Mouse (Mus musculus) G1E-ER4 (cell line): ENCODE measurements around the gene Plekha8. TPM values are rescaled to one million over a fixed set of nuclear protein-coding genes. Genes with fewer than 3 reads are reported as not detected.

Source experiments
- GATA1 ChIP-seq: IDR thresholded peaks from one replicate; pipeline ENCODE4 v1.8.0; 2012; ENCODE audit warnings: low read length, inconsistent platforms
- polyA plus RNA-seq: library from polyadenylated mRNA; stranded (reverse); fragments of >175 nt; gene quantifications from 2 replicates; pipeline ENCODE4 v1.2.3, GENCODE M21; 2012

The Plekha8 gene
- polyA plus RNA-seq, 1 experiment, result 2.1 TPM

GRCm38 (mm10) chr6:54679686-54680085, 84.8 kb downstream of the Plekha8 start:
- no peak for TF ChIP-seq GATA1

- no peak for TF ChIP-seq GATA1
Measured at GRCm38 (mm10) chr6:54680891-54681745, 86.2 kb downstream of the Plekha8 start, which contains the start of gene Mturn. TSS of gene Mturn (plus strand) at chr6:54681624.

GRCm38 (mm10) chr6:54681746-54682428, 87.0 kb downstream of the Plekha8 start:
- TF ChIP-seq GATA1, result no peak

- TF ChIP-seq GATA1, result no peak
Measured at GRCm38 (mm10) chr6:54684085-54684484, 89.2 kb downstream of the Plekha8 start.

- TF ChIP-seq GATA1, result no peak
Measured at GRCm38 (mm10) chr6:54685103-54685502, 90.2 kb downstream of the Plekha8 start.

- TF ChIP-seq GATA1, result peak; percentile 42
Measured at GRCm38 (mm10) chr6:54685716-54686395, 90.9 kb downstream of the Plekha8 start.

- no peak for TF ChIP-seq GATA1
Measured at GRCm38 (mm10) chr6:54686946-54687737, 92.2 kb downstream of the Plekha8 start.

DNA sequence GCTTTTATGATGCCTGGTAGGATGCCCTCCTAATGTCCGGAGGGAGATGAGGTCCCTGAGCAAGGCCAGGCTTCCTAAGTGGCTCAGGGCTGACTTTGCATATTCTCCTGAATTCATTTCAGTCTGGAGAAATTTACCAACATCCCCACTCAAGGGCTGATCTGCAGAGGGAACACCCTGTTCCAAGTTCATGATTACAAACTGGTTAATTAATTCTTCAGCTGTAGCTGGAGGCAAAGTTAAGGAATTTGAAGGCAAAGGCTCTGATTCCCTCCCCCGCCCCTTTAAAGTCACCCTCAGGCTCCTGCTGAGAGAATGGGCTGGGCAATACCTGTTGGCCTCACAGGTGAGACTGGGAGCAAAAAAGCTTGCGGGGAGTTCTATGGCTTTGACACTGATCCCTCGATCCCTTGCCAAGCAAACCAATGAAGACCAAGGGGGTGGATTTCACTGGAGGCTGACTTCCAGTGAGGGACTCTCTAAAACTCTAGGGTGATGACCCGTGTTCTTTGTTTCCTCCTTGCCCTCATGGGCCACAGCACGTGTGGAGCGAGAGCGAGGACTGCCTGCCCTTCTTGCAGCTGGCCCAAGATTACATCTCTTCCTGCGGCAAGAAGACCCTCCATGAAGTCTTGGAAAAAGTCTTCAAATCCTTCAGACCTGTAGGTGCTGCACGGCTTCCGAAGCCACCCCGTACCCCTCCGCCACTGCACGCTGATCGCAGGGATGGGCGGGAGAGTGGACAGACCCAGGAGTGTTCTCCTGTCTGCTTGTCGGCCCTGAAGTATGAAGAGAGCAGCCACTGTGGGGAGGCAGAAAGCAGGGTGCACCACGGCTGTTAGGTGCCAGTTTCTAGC, 93.8 kb downstream of the Plekha8 start:
- TF ChIP-seq GATA1, result no peak

- TF ChIP-seq GATA1, result no peak
Measured at GRCm38 (mm10) chr6:54689686-54690085, 94.8 kb downstream of the Plekha8 start.

DNA sequence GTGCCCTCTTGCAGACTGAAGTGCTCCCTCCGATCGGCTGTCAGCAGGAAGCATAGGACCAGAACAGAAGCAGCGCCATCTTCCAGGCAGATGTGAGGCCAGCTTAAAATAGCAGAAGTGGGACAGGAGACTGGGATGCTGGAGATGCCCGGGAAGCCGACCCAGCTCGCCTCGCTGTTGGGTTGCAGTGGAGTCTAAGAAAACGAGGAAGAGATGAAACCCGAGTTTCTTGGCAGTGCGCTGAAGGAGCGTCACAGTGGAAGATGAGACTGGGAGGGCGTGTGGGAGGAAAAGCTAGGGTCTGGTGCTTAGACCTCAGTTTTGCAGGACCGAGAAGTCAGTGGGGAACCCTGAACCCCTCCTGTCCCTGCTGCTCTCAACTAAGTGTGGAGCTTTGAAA, 95.9 kb downstream of the Plekha8 start:
- TF ChIP-seq GATA1, result no peak

GRCm38 (mm10) chr6:54691368-54692116, 96.6 kb downstream of the Plekha8 start:
- TF ChIP-seq GATA1, result no peak

GRCm38 (mm10) chr6:54692201-54692600, 97.3 kb downstream of the Plekha8 start:
- TF ChIP-seq GATA1, result no peak

- TF ChIP-seq GATA1, result no peak
Measured at GRCm38 (mm10) chr6:54693286-54693685, 98.4 kb downstream of the Plekha8 start.

Other genes with a start within 250 kb of the Plekha8 start
- not detected in 2 replicates for gene Wipf3, start 165.5 kb upstream of the Plekha8 start, polyA plus RNA-seq
- not detected in 2 replicates for gene Scrn1, start 28.6 kb upstream of the Plekha8 start, polyA plus RNA-seq
- not detected in 2 replicates for gene Fkbp14, start 2.2 kb downstream of the Plekha8 start, polyA plus RNA-seq
- gene Mturn, start 86.5 kb downstream of the Plekha8 start, polyA plus RNA-seq, result 1.1 and 1.3 TPM in 2 replicates
- gene Znrf2, start 221.8 kb downstream of the Plekha8 start, polyA plus RNA-seq, result 23.2 and 31.3 TPM in 2 replicates